Mouse (Mus musculus) embryo, embryonic 10.5 days (tissue): ENCODE data around the gene Cd2ap.
"Not testable (repeated sequence)": the region's sequence is repeated elsewhere in the genome, so short reads cannot be mapped to it uniquely, and the experiment has no call there.

Source experiments
- DNase-seq: peaks from one replicate; pipeline ENCODE4 v3.0.0-alpha.2; 2015; ENCODE audit warnings: low spot score

The Cd2ap gene

GRCm38 (mm10) chr17:42876001-42876903 lies at the start of gene Cd2ap:
TSS of gene Cd2ap (minus strand) at chr17:42876665.
- DNase-seq = peak; percentile 94

DNA sequence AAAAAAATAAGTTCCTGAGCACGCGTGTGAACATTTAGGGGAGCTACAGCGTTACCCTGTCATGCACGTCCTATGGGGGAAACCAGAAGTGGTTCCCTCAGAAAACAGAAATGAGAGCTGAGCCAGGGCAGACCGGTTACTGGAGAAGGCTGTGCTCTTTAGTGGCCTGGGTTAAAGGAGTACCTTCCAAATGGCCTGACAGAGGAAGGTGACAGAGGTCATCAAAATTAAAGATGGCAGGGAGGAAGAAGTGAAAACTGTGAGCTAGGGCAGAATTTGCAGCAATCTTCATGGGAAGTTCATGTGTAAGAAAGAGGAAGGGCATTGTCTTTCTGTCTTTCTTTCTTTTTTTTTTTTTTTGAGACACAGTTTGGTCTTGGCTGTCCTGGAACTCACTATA lies 48.3 kb upstream of the Cd2ap start:
- DNase-seq = no peak

- no peak for DNase-seq
Observed at GRCm38 (mm10) chr17:42918810-42919209, 42.3 kb upstream of the Cd2ap start.

DNA sequence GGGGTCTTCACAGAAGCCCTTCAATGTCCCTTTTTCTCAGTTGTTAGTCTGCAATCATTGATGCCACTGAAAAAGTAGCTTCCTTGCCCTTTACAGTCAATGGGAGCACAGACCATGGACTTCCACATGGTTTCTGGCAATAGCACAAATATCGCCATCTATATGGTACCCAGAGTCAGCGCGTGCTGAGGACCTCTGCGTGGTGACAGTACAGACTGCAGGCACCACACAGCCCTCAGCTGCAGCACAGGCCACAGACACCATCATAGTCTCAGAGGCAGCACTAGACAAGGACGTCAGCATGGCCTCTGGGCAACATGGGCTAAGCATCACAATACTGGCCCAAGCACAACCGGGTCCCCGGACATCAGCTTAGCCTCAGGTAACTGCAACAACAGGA lies 38.3 kb upstream of the Cd2ap start:
- no peak for DNase-seq

GRCm38 (mm10) chr17:42912193-42912592 lies 35.7 kb upstream of the Cd2ap start:
- DNase-seq = no peak

DNA sequence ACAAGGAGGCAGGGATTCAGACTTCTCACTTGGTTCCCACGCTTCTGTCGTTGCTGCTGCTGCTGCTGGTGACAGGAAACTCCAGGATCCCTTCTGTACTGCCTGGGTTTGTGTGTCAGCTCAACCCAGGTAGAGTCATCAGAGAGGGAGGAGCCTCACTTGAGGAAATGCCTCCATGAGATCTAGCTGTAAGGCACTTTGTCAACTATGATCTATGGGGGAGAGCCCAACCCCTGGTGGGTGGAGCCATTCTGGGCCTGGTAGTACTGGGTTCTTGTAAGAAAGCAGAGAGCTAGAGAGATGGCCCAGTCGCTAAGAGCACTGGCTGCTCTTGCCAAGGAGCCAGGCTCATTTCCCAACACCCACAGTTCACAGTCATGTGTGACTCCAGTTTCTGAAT lies 34.0 kb upstream of the Cd2ap start:
- DNase-seq = no peak

DNA sequence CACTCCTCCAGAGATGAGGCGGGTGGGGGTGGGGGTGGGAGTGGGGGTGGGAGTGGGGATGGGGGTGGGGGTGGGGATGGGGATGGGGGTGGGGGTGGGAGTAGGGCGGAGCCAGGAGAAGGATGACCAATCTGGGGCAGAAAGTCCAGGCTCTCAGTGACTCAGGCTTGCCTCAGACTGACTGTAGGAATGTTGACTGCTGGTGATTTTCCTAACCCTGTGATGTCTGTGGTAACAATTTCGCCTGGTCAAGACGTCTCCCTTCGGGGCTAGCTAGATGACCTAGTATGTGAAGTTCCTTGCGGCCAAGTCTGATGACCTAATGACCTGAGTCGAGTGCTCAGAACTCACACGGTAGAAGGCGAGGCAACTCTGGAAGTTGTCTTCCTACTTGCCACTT lies 32.9 kb upstream of the Cd2ap start:
- DNase-seq = no peak

DNA sequence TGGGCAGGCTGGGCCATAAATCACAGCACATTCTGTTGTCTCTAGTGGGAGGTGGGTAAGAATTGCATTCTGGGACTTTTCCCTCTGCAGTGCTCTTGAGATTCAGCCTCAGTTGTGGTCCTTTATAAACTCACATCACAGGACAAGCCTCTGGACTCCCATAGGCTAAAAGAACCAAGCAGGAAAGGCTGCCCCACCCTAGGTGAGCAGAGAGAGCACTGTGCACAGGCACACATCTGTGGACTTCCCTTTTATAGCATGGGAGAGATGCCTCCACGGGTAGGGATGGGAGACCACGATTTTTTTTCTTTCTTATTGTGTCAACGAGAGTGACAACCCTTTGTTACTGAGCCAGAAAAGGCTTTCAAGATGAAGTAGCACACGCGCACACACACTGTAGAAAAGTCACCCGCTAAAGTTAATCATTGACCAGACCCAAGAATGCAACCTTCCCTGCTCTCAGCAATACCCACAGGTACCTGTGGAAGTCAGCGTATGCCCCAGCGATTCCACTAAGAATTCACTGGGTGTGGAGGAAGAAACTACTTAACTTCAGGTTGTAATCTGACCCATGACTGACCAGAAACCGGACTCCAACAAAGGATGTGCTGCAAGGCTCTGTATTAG lies 32.4 kb upstream of the Cd2ap start:
- DNase-seq = no peak

DNA sequence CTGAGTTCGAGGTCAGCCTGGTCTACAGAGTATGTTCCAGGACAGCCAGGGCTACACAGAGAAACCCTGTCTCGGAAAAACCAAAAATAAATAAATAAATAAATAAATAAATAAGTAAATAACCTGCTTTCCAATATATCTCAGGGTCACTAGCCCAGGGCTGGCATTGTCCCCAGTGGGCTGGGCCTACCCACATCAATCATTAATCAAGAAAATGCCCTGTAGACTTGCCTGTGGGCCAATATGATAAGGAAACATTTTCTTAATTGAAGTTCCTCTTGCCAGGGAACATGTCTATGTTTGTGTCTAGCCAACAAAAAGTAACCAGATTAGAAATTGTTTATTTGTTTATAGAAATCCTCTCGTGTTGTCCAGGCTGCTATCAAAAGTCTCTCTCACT lies 31.7 kb upstream of the Cd2ap start:
- no peak for DNase-seq

DNA sequence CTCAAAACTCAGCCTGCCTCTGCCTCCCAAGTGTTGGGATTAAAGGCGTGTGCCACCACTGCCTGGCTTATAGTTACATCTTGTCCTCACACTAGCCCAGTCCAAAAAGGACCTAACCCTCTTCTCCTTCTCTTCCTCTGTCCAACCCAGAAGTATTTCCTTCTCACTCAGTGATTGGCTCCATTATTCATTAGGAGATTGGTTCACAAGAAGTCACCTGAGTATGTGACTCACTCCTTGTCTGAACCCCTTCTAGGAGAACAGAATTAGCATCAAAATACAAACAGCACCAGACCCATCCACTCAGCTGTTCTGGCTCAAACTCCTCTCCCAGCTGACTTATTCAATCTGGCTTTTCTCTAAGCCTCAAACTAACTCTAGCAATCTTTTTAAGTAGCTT lies 30.0 kb upstream of the Cd2ap start:
- not testable (repeated sequence) for DNase-seq

DNA sequence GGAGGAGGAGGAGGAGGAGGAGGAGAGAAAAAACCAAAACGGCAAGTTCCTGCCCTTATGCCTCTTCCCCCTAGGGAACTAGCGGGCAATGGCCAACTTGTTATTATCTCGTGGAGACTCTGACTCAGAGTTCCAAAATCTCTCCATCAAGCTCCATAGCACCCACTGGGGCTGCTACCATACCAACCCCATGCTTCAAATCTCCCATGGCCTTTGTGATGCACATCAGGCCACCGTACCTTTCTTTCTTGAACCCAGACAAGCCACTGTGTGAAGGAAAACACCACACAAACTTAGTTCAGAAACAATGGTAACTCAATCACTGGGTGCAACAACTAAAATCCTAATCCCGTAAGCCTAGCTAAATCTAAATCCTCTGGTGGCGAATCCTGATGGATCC lies 29.5 kb upstream of the Cd2ap start:
- no peak for DNase-seq

DNA sequence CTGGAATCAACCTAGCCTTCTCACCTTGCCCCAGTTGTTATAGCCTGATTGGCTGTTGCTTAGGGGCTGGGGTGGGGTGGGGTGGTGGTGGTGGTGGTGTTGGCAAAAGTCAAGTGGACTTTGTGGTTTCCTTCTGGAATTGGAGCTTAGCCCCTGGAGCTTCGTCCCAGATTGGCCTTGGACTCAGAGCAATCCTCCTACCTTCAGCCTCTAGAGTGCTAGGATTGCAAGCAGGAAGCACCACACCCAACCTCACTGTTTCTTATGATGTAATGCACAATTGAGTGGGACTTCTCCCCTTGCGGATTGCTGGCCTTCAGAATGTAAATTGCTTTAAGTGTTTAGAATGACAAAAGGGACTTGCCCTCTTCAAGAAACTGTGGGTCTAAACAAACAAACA lies 24.3 kb upstream of the Cd2ap start:
- DNase-seq = no peak

GRCm38 (mm10) chr17:42887282-42887707 lies 10.8 kb upstream of the Cd2ap start:
- no peak for DNase-seq

- DNase-seq = no peak
Observed at GRCm38 (mm10) chr17:42885091-42885501, 8.6 kb upstream of the Cd2ap start.

DNA sequence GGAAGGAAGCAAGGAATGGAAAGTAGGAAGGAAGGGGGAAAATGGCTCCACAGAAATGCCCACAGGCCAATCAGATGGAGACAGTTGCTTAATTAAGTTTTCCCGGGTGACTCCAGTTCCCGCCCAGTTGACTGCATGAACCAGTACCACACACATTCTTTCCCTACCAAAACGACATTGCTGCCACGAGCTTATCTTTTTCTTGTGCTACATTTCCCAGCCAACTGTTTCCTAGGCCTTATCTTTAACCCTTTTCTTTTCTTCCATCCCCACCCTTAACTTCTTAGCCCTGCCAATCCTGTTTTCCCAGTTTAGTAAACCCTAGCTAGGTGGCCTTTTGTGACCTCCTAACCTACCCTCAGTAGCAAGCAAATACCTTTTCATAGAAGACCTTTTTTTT lies 7.9 kb upstream of the Cd2ap start:
- no peak for DNase-seq

DNA sequence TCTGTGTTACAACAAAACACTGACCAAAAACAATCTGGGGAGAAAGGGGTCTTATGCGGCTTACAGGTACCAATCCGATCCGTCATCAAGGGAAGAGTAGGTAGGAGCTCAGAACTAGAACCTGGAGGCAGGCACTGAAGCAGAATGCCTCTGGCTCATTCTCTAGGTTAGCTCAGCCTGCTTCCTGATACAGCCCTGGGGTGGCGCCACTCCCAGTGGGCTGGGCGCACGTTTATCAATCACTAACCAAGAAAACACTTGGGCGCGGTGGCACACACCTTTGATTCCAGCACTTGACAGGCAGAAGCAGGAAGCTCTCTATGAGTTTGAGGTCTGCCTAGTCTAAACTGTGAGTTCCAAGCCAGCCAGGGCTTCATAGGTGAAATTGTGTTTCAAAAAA lies 7.3 kb upstream of the Cd2ap start:
- no peak for DNase-seq

- DNase-seq = no peak
Observed at GRCm38 (mm10) chr17:42883315-42883714, 6.8 kb upstream of the Cd2ap start.

GRCm38 (mm10) chr17:42882873-42883272 lies 6.4 kb upstream of the Cd2ap start:
- DNase-seq = no peak

GRCm38 (mm10) chr17:42876904-42877425 lies 500 bp upstream of the Cd2ap start:
- DNase-seq = no peak

DNA sequence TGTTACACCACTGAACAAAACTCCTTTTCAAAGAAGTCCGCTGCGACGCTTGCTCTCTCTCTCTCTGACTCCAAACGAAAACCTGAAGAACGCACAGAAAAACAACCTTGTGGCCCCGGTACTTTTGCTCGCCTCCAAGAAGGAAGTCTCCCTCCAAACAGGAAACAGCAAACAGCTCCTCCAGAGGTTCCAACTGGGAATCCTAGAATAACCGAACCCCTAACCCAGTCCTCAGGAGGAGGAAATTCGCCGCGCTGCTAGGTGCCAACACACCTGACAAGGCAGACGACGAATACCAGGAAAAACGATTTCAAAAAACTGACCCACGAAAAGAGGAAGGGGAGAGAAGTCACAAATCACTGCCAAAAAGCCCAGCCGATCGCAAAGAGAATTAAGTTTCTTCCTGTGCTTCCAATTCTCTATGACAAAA lies 879 bp downstream of the Cd2ap start:
- DNase-seq = peak; percentile 75

DNA sequence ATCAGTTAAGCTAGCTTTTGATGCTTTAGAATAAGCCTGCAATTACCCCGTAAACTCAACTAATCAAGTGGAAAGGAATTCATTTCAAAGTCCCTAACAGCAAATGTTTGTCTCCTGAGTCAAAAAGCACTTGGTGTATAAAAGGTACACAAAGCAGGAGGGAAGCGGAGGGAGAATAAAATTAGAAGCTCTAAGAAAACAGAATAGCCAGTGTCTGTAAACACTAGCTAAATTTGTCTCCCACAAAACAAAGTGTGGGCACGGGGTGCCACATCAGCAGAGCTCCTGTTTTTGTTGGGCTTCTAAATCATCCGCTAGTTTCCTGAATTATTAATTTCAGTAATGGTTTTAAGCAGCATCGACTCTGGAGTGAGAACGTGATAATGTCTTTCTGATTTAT lies 1.4 kb downstream of the Cd2ap start:
- DNase-seq = no peak

GRCm38 (mm10) chr17:42870465-42870864 lies 6.0 kb downstream of the Cd2ap start:
- DNase-seq = no peak

GRCm38 (mm10) chr17:42863186-42863585 lies 13.3 kb downstream of the Cd2ap start:
- DNase-seq = no peak
